Comparison of ENCODE assay signal across 10 mouse cellular contexts in the genomic region with DNA sequence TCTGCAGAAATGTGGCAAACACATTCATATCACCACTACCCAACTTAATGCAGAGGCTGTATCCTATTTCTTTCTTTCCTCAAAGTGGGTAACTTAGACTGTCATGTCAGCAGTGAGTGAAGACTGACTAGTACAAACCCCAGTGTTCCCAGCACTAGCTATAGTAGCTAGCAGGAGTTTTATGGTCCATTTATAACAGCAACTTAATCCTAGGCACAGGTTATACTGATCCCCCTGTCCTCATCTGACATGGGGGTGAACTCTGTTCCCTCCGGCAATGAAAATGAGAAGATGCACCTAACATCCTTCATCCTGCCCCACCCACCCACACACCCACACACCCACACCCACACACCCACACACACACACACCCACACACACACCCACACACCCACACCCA. TPM values are rescaled to one million over a fixed set of nuclear protein-coding genes. Genes with fewer than 3 reads are reported as not detected.
DNase-seq lines count a peak whose midpoint lies in the region; ATAC-seq and TF ChIP-seq lines count a peak whose summit lies in the region.
"Had no signal": no experiment of that assay in that cellular context is flagged by ENCODE, and none has a peak within 500 bp of the region (broad histone marks: within the 10 kb centered on the region; RNA-seq: fewer than 3 reads in every experiment).

No protein-coding gene starts in this region.

- no peaks in the 10 kb centered on the region for H3K9me3 ChIP-seq in intestine, embryonic 15.5 days
- H3K9me3 ChIP-seq in intestine, postnatal 0 days (ENCODE audit: control insufficient read depth), result no peaks in the 10 kb centered on the region
- no peaks in the 10 kb centered on the region for H3K9me3 ChIP-seq in neural tube, embryonic 15.5 days (replicated peaks)
- no peaks in the 10 kb centered on the region for H3K9me3 ChIP-seq in liver, embryonic 14.5 days (ENCODE audit: control insufficient read depth, low read length)
- no peaks in the 10 kb centered on the region for H3K9me3 ChIP-seq in forebrain, embryonic 10.5 days

- no peak overlapping the region for H3K9ac ChIP-seq in intestine, embryonic 15.5 days
- no peak overlapping the region for H3K9ac ChIP-seq in intestine, postnatal 0 days (ENCODE audit: low read depth, low read length)
- H3K9ac ChIP-seq in neural tube, embryonic 15.5 days (replicated peaks), result no peak overlapping the region
- no peak overlapping the region for H3K9ac ChIP-seq in liver, embryonic 14.5 days (replicated peaks)

- 50% methylated on average over 1 of the region's 1 CpGs for WGBS in intestine, embryonic 15.5 days
- 31% methylated on average over 1 of the region's 1 CpGs for WGBS in intestine, postnatal 0 days
- 75% methylated on average over 1 of the region's 1 CpGs for WGBS in neural tube, embryonic 15.5 days
- WGBS in liver, embryonic 14.5 days (ENCODE audit: insufficient replicate concordance), result 43% methylated on average over 1 of the region's 1 CpGs
- 86% methylated on average over 1 of the region's 1 CpGs for WGBS in forebrain, embryonic 10.5 days

- no peak overlapping the region for H3K4me2 ChIP-seq in intestine, embryonic 15.5 days (replicated peaks)
- H3K4me2 ChIP-seq in intestine, postnatal 0 days (replicated peaks; ENCODE audit: low read depth), result no peak overlapping the region
- H3K4me2 ChIP-seq in neural tube, embryonic 15.5 days, result no peak overlapping the region
- peak overlapping the region; percentile 8 for H3K4me2 ChIP-seq in liver, embryonic 14.5 days (ENCODE audit: low read depth)
- H3K4me2 ChIP-seq: midbrain, embryonic 11.5 days had no signal

- no peaks in the 10 kb centered on the region for H3K27me3 ChIP-seq in intestine, embryonic 15.5 days (replicated peaks)
- H3K27me3 ChIP-seq in intestine, postnatal 0 days (replicated peaks; ENCODE audit: control insufficient read depth, insufficient read depth, low read length), result no peaks in the 10 kb centered on the region
- no peaks in the 10 kb centered on the region for H3K27me3 ChIP-seq in neural tube, embryonic 15.5 days (replicated peaks)
- no peaks in the 10 kb centered on the region for H3K27me3 ChIP-seq in liver, embryonic 14.5 days (ENCODE audit: control insufficient read depth, insufficient read depth, low read length)
- no peaks in the 10 kb centered on the region for H3K27me3 ChIP-seq in forebrain, embryonic 10.5 days (ENCODE audit: poor library complexity, severe bottlenecking)
- H3K27me3 ChIP-seq: CH12.LX had no signal

- no peak overlapping the region for H3K27ac ChIP-seq in intestine, embryonic 15.5 days
- H3K27ac ChIP-seq in intestine, postnatal 0 days (ENCODE audit: low read depth, low read length), result no peak overlapping the region; the same call in 1 of the 2 replicates
- H3K27ac ChIP-seq in neural tube, embryonic 15.5 days (replicated peaks), result 0 out of 2 replicates have a peak overlapping the region, but pooled peaks have one; percentile 18
- H3K27ac ChIP-seq in liver, embryonic 14.5 days, result peak overlapping the region; percentile 66
- H3K27ac ChIP-seq in forebrain, embryonic 10.5 days, result no peak overlapping the region

- DNase-seq in neural tube, embryonic 10.5 days (ENCODE audit: extremely low spot score, low spot score), result no peak
- DNase-seq in liver, embryonic 14.5 days (ENCODE audit: low read depth in 3 of 3, low spot score in 3 of 3), result no peak
- DNase-seq in left cerebral cortex, adult 18-20 months (ENCODE audit: low spot score in 2 of 2), result no peak
- DNase-seq in forebrain, embryonic 10.5 days (ENCODE audit: extremely low spot score, low spot score), result no peak
- DNase-seq: thymus, adult 2 months had no signal

- no peak overlapping the region for H3K4me3 ChIP-seq in intestine, embryonic 15.5 days (replicated peaks)
- no peak overlapping the region for H3K4me3 ChIP-seq in intestine, postnatal 0 days (ENCODE audit: low read depth, low read length)
- H3K4me3 ChIP-seq in neural tube, embryonic 15.5 days (replicated peaks), result no peak overlapping the region
- H3K4me3 ChIP-seq in liver, embryonic 14.5 days (ENCODE audit: insufficient read depth in 1 of 2, low read depth in 2 of 2, low read length in 2 of 2), result no peak overlapping the region
- H3K4me3 ChIP-seq in forebrain, embryonic 10.5 days, result no peak overlapping the region

- peak; percentile 54 for ATAC-seq in intestine, embryonic 15.5 days
- no peak for ATAC-seq in intestine, postnatal 0 days
- no peak for ATAC-seq in neural tube, embryonic 15.5 days (ENCODE audit: low FRiP score)
- ATAC-seq in liver, embryonic 14.5 days (ENCODE audit: insufficient read depth), result peak; percentile 4; the same call in 1 of the 2 replicates

- no peak for TF ChIP-seq CTCF in intestine, postnatal 0 days (IDR thresholded peaks at IDR 0.05; ENCODE audit: low read depth)
- TF ChIP-seq CTCF in liver, embryonic 14.5 days (IDR thresholded peaks at IDR 0.05; ENCODE audit: low read depth), result no peak

- TF ChIP-seq EP300 in liver, embryonic 14.5 days (IDR thresholded peaks at IDR 0.05; ENCODE audit: low read depth), result no peak

- H3K36me3 ChIP-seq in intestine, embryonic 15.5 days, result no peaks in the 10 kb centered on the region
- no peaks in the 10 kb centered on the region for H3K36me3 ChIP-seq in intestine, postnatal 0 days (ENCODE audit: control insufficient read depth, insufficient read depth)
- H3K36me3 ChIP-seq in neural tube, embryonic 15.5 days, result no peaks in the 10 kb centered on the region
- H3K36me3 ChIP-seq in liver, embryonic 14.5 days (replicated peaks; ENCODE audit: control insufficient read depth, insufficient read depth, low read depth), result no peaks in the 10 kb centered on the region
- no peaks in the 10 kb centered on the region for H3K36me3 ChIP-seq in forebrain, embryonic 10.5 days (replicated peaks)

- H3K4me1 ChIP-seq in intestine, embryonic 15.5 days (replicated peaks), result peaks cover 9% of the 10 kb centered on the region
- peaks cover 10% of the 10 kb centered on the region; the same call in 1 of the 2 replicates for H3K4me1 ChIP-seq in intestine, postnatal 0 days (replicated peaks; ENCODE audit: control insufficient read depth, insufficient read depth, low read length)
- peaks cover 8% of the 10 kb centered on the region for H3K4me1 ChIP-seq in neural tube, embryonic 15.5 days
- peaks cover 47 to 56% of the 10 kb centered on the region in 2 experiments for H3K4me1 ChIP-seq in liver, embryonic 14.5 days (replicated peaks; ENCODE audit: control insufficient read depth in 2 of 2, insufficient read depth in 2 of 2, low read length in 1 of 2)
- H3K4me1 ChIP-seq in forebrain, embryonic 10.5 days, result no peaks in the 10 kb centered on the region

RNA-seq across cellular contexts. Expression of gene Jak1, which starts 30.3 kb away (rescaled TPM):
- 71.1 and 76.5 TPM in 2 replicates for polyA plus RNA-seq in intestine, embryonic 15.5 days (2015; fragmentation: Nextera tagmentation; extraction: Ambion mirVana)
- 44.7 and 46.3 TPM in 2 replicates for polyA plus RNA-seq in intestine, postnatal 0 days (2015; fragmentation: Nextera tagmentation; extraction: Ambion mirVana)
- polyA plus RNA-seq in neural tube, embryonic 15.5 days (2015; fragmentation: Nextera tagmentation; extraction: Ambion mirVana), result 85.2 and 95.6 TPM in 2 replicates
- 13.0 and 19.8 TPM in 2 replicates for polyA plus RNA-seq in liver, embryonic 14.5 days (2012; rRNA removed)
- 38.2 and 43.2 TPM in 2 replicates for polyA plus RNA-seq in liver, embryonic 14.5 days (2014; fragmentation: Nextera tagmentation; extraction: Ambion mirVana)
- total RNA-seq in left cerebral cortex, adult 18-20 months (2021), result 100 to 1,000 TPM; 125 to 129 TPM
- 41.7 and 42.4 TPM in 2 replicates for polyA plus RNA-seq in forebrain, embryonic 10.5 days (2016; fragmentation: Nextera tagmentation; extraction: Ambion mirVana)

Comparison
In these comparisons a context has a peak if more than half of its experiments do, and no peak if none do; other contexts are left out.
1. ATAC-seq: peak in intestine, embryonic 15.5 days (single experiment) and liver, embryonic 14.5 days (single experiment); none in intestine, postnatal 0 days (single experiment) and neural tube, embryonic 15.5 days (single experiment).
2. H3K27ac ChIP-seq: peak in neural tube, embryonic 15.5 days (single experiment) and liver, embryonic 14.5 days (single experiment); none in intestine, embryonic 15.5 days (single experiment), intestine, postnatal 0 days (single experiment) and forebrain, embryonic 10.5 days (single experiment).